Mouse (Mus musculus) CD4-positive, CD25-positive, alpha-beta regulatory T cell, adult 2 months (primary cell): ENCODE measurements around the gene Gm9045.
"Not testable (repeated sequence)": the region's sequence is repeated elsewhere in the genome, so short reads cannot be mapped to it uniquely, and the experiment has no call there.

Experiments
- DNase-seq: peaks from one replicate; pipeline ENCODE4 v3.0.0-alpha.2; 2012; ENCODE audit warnings: low read depth, low spot score

Gm9045 gene

DNA sequence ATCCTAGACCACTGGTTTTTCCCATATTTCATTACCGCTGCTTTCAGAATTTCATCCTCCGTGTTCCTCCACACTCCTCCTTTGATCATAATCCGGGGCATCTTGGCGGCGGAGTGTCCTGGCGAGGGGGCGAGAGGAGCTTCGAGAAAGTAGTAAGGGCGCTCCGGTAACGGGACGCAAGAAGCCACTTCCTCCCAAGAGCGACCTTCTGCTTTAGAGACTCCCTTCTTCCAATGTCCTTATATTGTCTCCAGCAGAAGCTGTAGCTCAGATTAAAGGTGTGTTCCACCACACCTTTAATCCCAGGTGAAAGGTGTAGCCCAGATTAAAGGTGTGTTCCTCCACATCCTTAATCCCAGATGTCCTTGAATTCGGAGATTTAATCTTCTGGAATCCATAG, at the start of gene Gm9045:
TSS of gene Gm9045 (minus strand) at position 101 of the 400 bp plus-strand sequence.
- not testable (repeated sequence) for DNase-seq

DNA sequence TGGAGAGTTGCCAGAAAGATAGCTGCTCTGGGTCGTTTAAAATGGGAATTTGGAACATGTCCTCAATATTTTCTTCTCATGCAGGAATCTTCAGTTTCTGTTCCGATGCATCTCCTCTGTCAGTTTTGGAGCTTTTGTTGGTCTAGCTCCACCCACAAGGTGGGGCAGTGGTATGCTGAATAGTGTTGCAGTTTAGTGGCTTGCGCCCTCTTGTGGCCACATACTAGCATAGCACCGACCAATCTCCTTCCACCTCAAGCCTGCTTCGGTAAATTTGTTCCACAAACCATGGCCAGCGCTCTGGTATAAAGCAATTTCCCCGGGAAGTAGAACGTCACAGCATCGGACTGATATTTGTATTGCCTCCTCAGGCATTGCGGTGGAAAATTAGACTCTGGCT, 32.8 kb upstream of the Gm9045 start:
- peak; percentile 91 for DNase-seq

GRCm38 (mm10) chr10:118369518-118369917, 31.9 kb upstream of the Gm9045 start:
- no peak for DNase-seq

DNA sequence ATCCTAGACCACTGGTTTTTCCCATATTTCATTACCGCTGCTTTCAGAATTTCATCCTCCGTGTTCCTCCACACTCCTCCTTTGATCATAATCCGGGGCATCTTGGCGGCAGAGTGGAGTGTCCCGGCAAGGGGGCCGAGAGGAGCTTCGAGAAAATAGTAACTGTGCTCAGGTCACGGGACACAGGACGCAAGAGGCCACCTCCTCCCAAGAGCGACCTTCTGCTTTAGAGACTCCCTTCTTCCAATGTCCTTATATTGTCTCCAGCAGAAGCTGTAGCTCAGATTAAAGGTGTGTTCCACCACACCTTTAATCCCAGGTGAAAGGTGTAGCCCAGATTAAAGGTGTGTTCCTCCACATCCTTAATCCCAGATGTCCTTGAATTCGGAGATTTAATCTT, 16.4 kb upstream of the Gm9045 start, which contains the start of gene Gm9049:
TSS of gene Gm9049 (minus strand) at position 101 of the 400 bp plus-strand sequence.
- DNase-seq, result not testable (repeated sequence)

- not testable (repeated sequence) for DNase-seq
These were observed 10.9 kb upstream of the Gm9045 start, which contains the start of gene Gm9048 for GRCm38 (mm10) chr10:118348579-118348978. Gene Gm9048 (minus strand): TSS chr10:118348679.

DNA sequence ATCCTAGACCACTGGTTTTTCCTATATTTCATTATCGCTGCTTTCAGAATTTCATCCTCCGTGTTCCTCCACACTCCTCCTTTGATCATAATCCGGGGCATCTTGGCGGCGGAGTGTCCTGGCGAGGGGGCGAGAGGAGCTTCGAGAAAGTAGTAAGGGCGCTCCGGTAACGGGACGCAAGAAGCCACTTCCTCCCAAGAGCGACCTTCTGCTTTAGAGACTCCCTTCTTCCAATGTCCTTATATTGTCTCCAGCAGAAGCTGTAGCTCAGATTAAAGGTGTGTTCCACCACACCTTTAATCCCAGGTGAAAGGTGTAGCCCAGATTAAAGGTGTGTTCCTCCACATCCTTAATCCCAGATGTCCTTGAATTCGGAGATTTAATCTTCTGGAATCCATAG, 5.5 kb upstream of the Gm9045 start, which contains the start of gene Gm9046:
TSS of gene Gm9046 (minus strand) at position 101 of the 400 bp plus-strand sequence.
- DNase-seq, result not testable (repeated sequence)

DNA sequence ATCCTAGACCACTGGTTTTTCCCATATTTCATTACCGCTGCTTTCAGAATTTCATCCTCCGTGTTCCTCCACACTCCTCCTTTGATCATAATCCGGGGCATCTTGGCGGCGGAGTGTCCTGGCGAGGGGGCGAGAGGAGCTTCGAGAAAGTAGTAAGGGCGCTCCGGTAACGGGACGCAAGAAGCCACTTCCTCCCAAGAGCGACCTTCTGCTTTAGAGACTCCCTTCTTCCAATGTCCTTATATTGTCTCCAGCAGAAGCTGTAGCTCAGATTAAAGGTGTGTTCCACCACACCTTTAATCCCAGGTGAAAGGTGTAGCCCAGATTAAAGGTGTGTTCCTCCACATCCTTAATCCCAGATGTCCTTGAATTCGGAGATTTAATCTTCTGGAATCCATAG, 5.3 kb downstream of the Gm9045 start, which contains the start of gene Gm9044:
TSS of gene Gm9044 (minus strand) at position 101 of the 400 bp plus-strand sequence.
- DNase-seq, result not testable (repeated sequence)

- not testable (repeated sequence) for DNase-seq
These were observed 10.8 kb downstream of the Gm9045 start, which contains the start of gene Gm9040 for GRCm38 (mm10) chr10:118326869-118327268. Gene Gm9040 (minus strand): TSS chr10:118326969.

DNA sequence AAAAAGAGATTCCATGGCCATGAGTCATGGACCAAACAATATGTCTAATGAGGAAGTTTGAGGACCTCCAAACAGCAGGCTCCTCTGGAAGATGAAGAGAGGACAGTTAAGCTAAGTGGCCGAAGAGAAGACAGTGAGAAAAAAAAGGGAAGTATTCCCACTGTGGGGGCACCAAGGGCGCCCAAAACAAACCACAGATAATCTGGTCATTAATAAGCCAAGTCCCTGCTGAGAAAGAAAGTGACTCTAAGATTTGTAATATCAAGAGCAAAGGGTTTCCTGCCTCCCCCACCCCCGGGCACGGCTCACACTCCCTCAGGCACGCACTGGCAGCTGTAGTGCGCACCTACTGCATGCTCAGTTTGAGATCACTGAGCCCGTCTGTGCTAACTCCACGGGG, 18.6 kb downstream of the Gm9045 start:
- DNase-seq, result no peak

DNA sequence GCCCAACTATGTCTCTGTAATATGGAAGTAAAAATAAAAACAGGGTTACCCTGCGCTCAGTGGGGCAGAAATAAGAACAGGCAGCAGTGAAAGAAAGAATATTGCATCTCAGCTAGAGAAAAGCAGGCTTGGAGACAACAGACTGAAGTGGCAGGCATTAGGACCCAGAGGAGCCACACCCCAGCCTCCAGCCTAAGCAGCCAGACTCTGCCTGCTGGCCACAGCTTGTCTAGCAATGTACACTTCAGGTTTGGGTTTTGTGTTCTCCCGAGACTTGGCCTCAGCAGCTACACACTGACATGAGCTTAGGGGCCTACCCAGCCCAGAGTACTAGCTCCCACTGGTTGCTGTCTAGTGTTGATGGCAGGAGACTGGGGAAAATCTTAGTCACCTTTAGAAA, 35.5 kb downstream of the Gm9045 start:
- peak; percentile 3 for DNase-seq

DNA sequence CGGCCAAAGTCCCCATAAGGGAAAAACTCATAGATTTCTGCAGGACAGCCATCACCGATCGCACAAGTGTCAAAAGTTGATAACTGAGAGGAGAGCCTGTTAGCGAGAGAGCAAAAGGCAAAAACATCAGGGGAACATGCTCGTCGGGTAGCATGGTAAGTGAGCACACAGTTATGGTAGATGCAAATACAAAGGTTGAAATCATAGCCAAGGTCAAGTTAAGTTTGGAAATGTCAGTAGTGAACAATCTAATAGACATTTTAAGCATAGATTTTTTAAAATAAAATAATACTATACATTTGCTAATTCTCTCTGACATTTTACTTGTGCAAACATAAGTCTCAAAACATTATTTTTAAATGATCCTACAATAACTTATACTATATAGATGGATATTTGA, 42.7 kb downstream of the Gm9045 start, which contains the start of gene Iltifb:
TSS of gene Iltifb (minus strand) at position 101 of the 400 bp plus-strand sequence.
- no peak for DNase-seq
